Mouse (Mus musculus) left cerebral cortex, adult 8-10 months (tissue): ENCODE results near the gene Cyb5d1. TPM values are rescaled to one million over a fixed set of nuclear protein-coding genes. Genes with fewer than 3 reads are reported as not detected.

ENCODE experiments used
- DNase-seq, 2 experiments: peaks; one replicate each; pipeline ENCODE4 v3.0.0; 2022; ENCODE audit warnings: low spot score in 2 of 2
- total RNA-seq, 4 experiments: library from RNA; stranded (reverse); gene quantifications; 2 replicates each; pipeline ENCODE4 v1.2.4; 2022

Gene Cyb5d1
- total RNA-seq, 4 experiments from 2014 or later = 38.0 to 43.7 (median 42.5) TPM

GRCm38 (mm10) chr11:69382478-69383105 is 12.8 kb downstream of the Cyb5d1 start:
- DNase-seq = no peak

- no peak for DNase-seq
Observed at GRCm38 (mm10) chr11:69381356-69381755, 14.1 kb downstream of the Cyb5d1 start.

- no peak for DNase-seq
Observed at GRCm38 (mm10) chr11:69379600-69379999, 15.8 kb downstream of the Cyb5d1 start.

GRCm38 (mm10) chr11:69377766-69378165 is 17.7 kb downstream of the Cyb5d1 start:
- DNase-seq = no peak

GRCm38 (mm10) chr11:69375646-69376045 is 19.8 kb downstream of the Cyb5d1 start:
- DNase-seq = no peak

GRCm38 (mm10) chr11:69373223-69373965 is 22.0 kb downstream of the Cyb5d1 start:
- no peak for DNase-seq

- DNase-seq = no peak
Observed at GRCm38 (mm10) chr11:69372780-69373170, 22.7 kb downstream of the Cyb5d1 start.

GRCm38 (mm10) chr11:69372056-69372779 is 23.2 kb downstream of the Cyb5d1 start:
- DNase-seq = peak in 1 of 2 experiments; percentile 60

GRCm38 (mm10) chr11:69371601-69372000 is 23.8 kb downstream of the Cyb5d1 start:
- DNase-seq = peak in 1 of 2 experiments; percentile 32

GRCm38 (mm10) chr11:69370817-69371215 is 24.6 kb downstream of the Cyb5d1 start:
- DNase-seq = no peak

- no peak for DNase-seq
Observed at GRCm38 (mm10) chr11:69369990-69370816, 25.2 kb downstream of the Cyb5d1 start.

GRCm38 (mm10) chr11:69369215-69369989 is 26.0 kb downstream of the Cyb5d1 start, which contains the start of gene Chd3:
Gene Chd3, minus strand, starts transcription at chr11:69369406.
- DNase-seq = no peak

GRCm38 (mm10) chr11:69368356-69369214 is 26.8 kb downstream of the Cyb5d1 start:
- DNase-seq = peak in 1 of 2 experiments; percentile 53

GRCm38 (mm10) chr11:69367616-69368355 is 27.6 kb downstream of the Cyb5d1 start:
- DNase-seq = peak in 1 of 2 experiments; percentile 55

- no peak for DNase-seq
Observed at GRCm38 (mm10) chr11:69366855-69367615, 28.4 kb downstream of the Cyb5d1 start.

GRCm38 (mm10) chr11:69366157-69366854 is 29.1 kb downstream of the Cyb5d1 start:
- DNase-seq = peak; percentile 79 to 95

GRCm38 (mm10) chr11:69365722-69366121 is 29.7 kb downstream of the Cyb5d1 start:
- DNase-seq = no peak
